Mouse (Mus musculus) hindbrain, embryonic 14.5 days (tissue): ENCODE data around the gene Dynlt1f. TPM values are rescaled to one million over a fixed set of nuclear protein-coding genes. Genes with fewer than 3 reads are reported as not detected.
"Not testable (repeated sequence)": the region's sequence is repeated elsewhere in the genome, so short reads cannot be mapped to it uniquely, and the experiment has no call there.

Experiments
- ATAC-seq: fragments of 200-750 bp; cut with Nextera tagmentation; 2 replicates; pipeline ENCODE4 v1.8.0; 2017; ENCODE audit warnings: moderate number of reproducible peaks, mild to moderate bottlenecking, moderate TSS enrichment, moderate library complexity; ENCODE audit not compliant: low FRiP score
- DNase-seq: peaks from one replicate; pipeline ENCODE4 v3.0.0-alpha.2; 2015; ENCODE audit warnings: low spot score
- H3K27ac ChIP-seq: fragments of 300-500 bp; sonication (generic); 2 replicates; pipeline ENCODE4 v1.5.1; 2014; ENCODE audit warnings: mild to moderate bottlenecking, moderate library complexity
- H3K27me3 ChIP-seq: fragments of 300-500 bp; sonication (generic); 2 replicates; pipeline ENCODE4 v1.6.1; 2014; ENCODE audit warnings: mild to moderate bottlenecking, low read length, mixed read lengths; ENCODE audit not compliant: control insufficient read depth, insufficient read depth
- H3K36me3 ChIP-seq: fragments of 300-500 bp; sonication (generic); replicated peaks from 2 replicates; pipeline ENCODE4 v1.6.1; 2014; ENCODE audit not compliant: control insufficient read depth, insufficient read depth
- H3K4me1 ChIP-seq: fragments of 300-500 bp; sonication (generic); replicated peaks from 2 replicates; pipeline ENCODE4 v1.6.1; 2014; ENCODE audit warnings: antibody characterized with exemption, low read length, mixed read lengths; ENCODE audit not compliant: control insufficient read depth, insufficient read depth
- H3K4me2 ChIP-seq: fragments of 300-500 bp; sonication (generic); replicated peaks from 2 replicates; pipeline ENCODE4 v1.6.1; 2014; ENCODE audit warnings: mild to moderate bottlenecking, moderate library complexity
- H3K4me3 ChIP-seq: fragments of 300-500 bp; sonication (generic); replicated peaks from 2 replicates; pipeline ENCODE4 v1.5.1; 2014; ENCODE audit warnings: mild to moderate bottlenecking, low read length
- H3K9ac ChIP-seq: fragments of 300-500 bp; sonication (generic); 2 replicates; pipeline ENCODE4 v1.6.1; 2014
- H3K9me3 ChIP-seq: fragments of 300-500 bp; sonication (generic); 2 replicates; pipeline ENCODE4 v1.6.1; 2016; ENCODE audit warnings: low read length; ENCODE audit not compliant: control insufficient read depth
- WGBS: fragments of 180-500 bp; shearing (Covaris S2); extraction: QIAGEN DNeasy Blood & Tissue Kit; methylation state at CpG from one replicate; pipeline ENCODE4 v1.1.7; 2014; 5-methylcytosine and 5-hydroxymethylcytosine counted together
- polyA plus RNA-seq: library from polyadenylated mRNA; unstranded; fragments of >200 nt; fragmentation: Nextera tagmentation; extraction: Ambion mirVana; gene quantifications from 2 replicates; pipeline ENCODE4 v1.2.1, GENCODE M21; 2014

Gene Dynlt1f
- polyA plus RNA-seq, 1 experiment from 2014 or later = 320 TPM

GRCm38 (mm10) chr17:6619271-6619670, 36.4 kb downstream of the Dynlt1f start:
- 89% methylated on average over 5 of the region's 5 CpGs for WGBS

GRCm38 (mm10) chr17:6617689-6618400, 37.9 kb downstream of the Dynlt1f start:
- H3K27ac ChIP-seq, H3K4me2 ChIP-seq, H3K9me3 ChIP-seq, H3K27me3 ChIP-seq, H3K9ac ChIP-seq, ATAC-seq, H3K4me1 ChIP-seq, H3K4me3 ChIP-seq, H3K36me3 ChIP-seq, DNase-seq: not testable (repeated sequence)
- WGBS = 56% methylated on average over 7 of the region's 13 CpGs

More at GRCm38 (mm10) chr17:6619271-6619670, 36.4 kb downstream of the Dynlt1f start:
- not testable (repeated sequence) for DNase-seq, H3K27me3 ChIP-seq, H3K9me3 ChIP-seq, H3K27ac ChIP-seq, H3K9ac ChIP-seq, H3K4me2 ChIP-seq, H3K4me3 ChIP-seq, H3K4me1 ChIP-seq, H3K36me3 ChIP-seq, ATAC-seq

GRCm38 (mm10) chr17:6616731-6617130, 39.0 kb downstream of the Dynlt1f start:
- H3K27ac ChIP-seq, H3K4me2 ChIP-seq, H3K27me3 ChIP-seq, ATAC-seq, H3K4me1 ChIP-seq, H3K9ac ChIP-seq, H3K9me3 ChIP-seq, H3K4me3 ChIP-seq, DNase-seq, H3K36me3 ChIP-seq: not testable (repeated sequence)
- 97% methylated on average over 9 of the region's 9 CpGs for WGBS

- 93% methylated on average over 4 of the region's 9 CpGs for WGBS
- not testable (repeated sequence) for ATAC-seq, H3K9ac ChIP-seq, H3K9me3 ChIP-seq, H3K4me3 ChIP-seq, DNase-seq, H3K4me2 ChIP-seq, H3K4me1 ChIP-seq, H3K36me3 ChIP-seq, H3K27ac ChIP-seq, H3K27me3 ChIP-seq
These were observed 41.4 kb downstream of the Dynlt1f start for GRCm38 (mm10) chr17:6614316-6614715.

GRCm38 (mm10) chr17:6613524-6613923, 42.2 kb downstream of the Dynlt1f start:
- not testable (repeated sequence) for DNase-seq, H3K9me3 ChIP-seq, ATAC-seq, H3K27ac ChIP-seq, H3K27me3 ChIP-seq, H3K4me2 ChIP-seq, H3K9ac ChIP-seq, H3K4me1 ChIP-seq, H3K36me3 ChIP-seq, H3K4me3 ChIP-seq
- 80% methylated on average over 11 of the region's 14 CpGs for WGBS

GRCm38 (mm10) chr17:6605347-6605746, 50.4 kb downstream of the Dynlt1f start:
- not testable (repeated sequence) for H3K27ac ChIP-seq, H3K9ac ChIP-seq, H3K9me3 ChIP-seq, DNase-seq, H3K4me1 ChIP-seq, H3K4me2 ChIP-seq, H3K27me3 ChIP-seq, ATAC-seq, H3K36me3 ChIP-seq, H3K4me3 ChIP-seq
- WGBS = 53% methylated on average over 1 of the region's 1 CpGs

GRCm38 (mm10) chr17:6602205-6602604, 53.5 kb downstream of the Dynlt1f start:
- H3K9ac ChIP-seq, ATAC-seq, H3K4me3 ChIP-seq, H3K4me1 ChIP-seq, H3K27ac ChIP-seq, DNase-seq, H3K36me3 ChIP-seq, H3K9me3 ChIP-seq, H3K27me3 ChIP-seq: not testable (repeated sequence)
- 23% methylated on average over 3 of the region's 4 CpGs for WGBS
- H3K4me2 ChIP-seq = peak overlapping the region; percentile 39

- not testable (repeated sequence) for H3K27me3 ChIP-seq, H3K9me3 ChIP-seq, H3K36me3 ChIP-seq, H3K4me1 ChIP-seq, H3K27ac ChIP-seq, H3K9ac ChIP-seq
- Histone ChIP-seq H3K4me2 (peak within 1 kb of the TSS; percentile 49), H3K4me3 (peak within 1 kb of the TSS; percentile 22)
- WGBS = 14% methylated on average over 26 of the region's 40 CpGs
- peak; percentile 96 for ATAC-seq
- peak; percentile 74 for DNase-seq
These were observed 54.3 kb downstream of the Dynlt1f start, which contains the start of gene Dynlt1c for GRCm38 (mm10) chr17:6601204-6601911. Gene Dynlt1c (plus strand): TSS chr17:6601671.

- not testable (repeated sequence) for H3K27me3 ChIP-seq, H3K4me1 ChIP-seq, H3K36me3 ChIP-seq, H3K9me3 ChIP-seq, DNase-seq, H3K4me3 ChIP-seq, ATAC-seq, H3K9ac ChIP-seq, H3K4me2 ChIP-seq, H3K27ac ChIP-seq
- 91% methylated on average over 5 of the region's 8 CpGs for WGBS
These were observed 55.3 kb downstream of the Dynlt1f start for GRCm38 (mm10) chr17:6600216-6600911.
